Mouse (Mus musculus) liver, embryonic 14.5 days (tissue): ENCODE measurements around the gene Klhl26. TPM values are rescaled to one million over a fixed set of nuclear protein-coding genes. Genes with fewer than 3 reads are reported as not detected.
A peak's percentile ranks its signal among the peaks of the same experiment; 100 is the strongest.

Experiments
- ATAC-seq: fragments of 200-750 bp; cut with Nextera tagmentation; 2 replicates; pipeline ENCODE4 v1.8.0; 2017; ENCODE audit warnings: moderate number of reproducible peaks, mild to moderate bottlenecking, moderate library complexity; ENCODE audit not compliant: insufficient read depth
- DNase-seq, 3 experiments: peaks; one replicate each; pipeline ENCODE4 v3.0.0-alpha.2; 2012 to 2013; ENCODE audit warnings: low read depth in 3 of 3, low spot score in 3 of 3
- H3K27ac ChIP-seq: fragments of 300-500 bp; sonication (generic); 2 replicates; pipeline ENCODE4 v1.5.1; 2014; ENCODE audit warnings: moderate library complexity, mild to moderate bottlenecking, control low read depth, inconsistent platforms
- H3K27me3 ChIP-seq: fragments of 300-500 bp; sonication (generic); 2 replicates; pipeline ENCODE4 v1.6.1; 2014; ENCODE audit warnings: mild to moderate bottlenecking, low read length, moderate library complexity; ENCODE audit not compliant: control insufficient read depth, insufficient read depth
- H3K36me3 ChIP-seq: fragments of 300-500 bp; sonication (generic); replicated peaks from 2 replicates; pipeline ENCODE4 v1.6.1; 2014; ENCODE audit warnings: low read depth; ENCODE audit not compliant: control insufficient read depth, insufficient read depth
- H3K4me1 ChIP-seq, 2 experiments: fragments of 200-500 bp in 1 of 2; fragments of 300-500 bp in 1 of 2; sonication (generic) in 1 of 2; replicated peaks; 2 replicates each; pipeline ENCODE4 v1.6.1; 2012 to 2014; ENCODE audit warnings: antibody characterized with exemption in 1 of 2, inconsistent platforms in 1 of 2, low read length in 1 of 2; ENCODE audit not compliant: control insufficient read depth in 2 of 2, insufficient read depth in 2 of 2
- H3K4me2 ChIP-seq: fragments of 300-500 bp; sonication (generic); 2 replicates; pipeline ENCODE4 v1.6.1; 2014; ENCODE audit warnings: low read depth, mild to moderate bottlenecking, control low read depth, moderate library complexity
- H3K4me3 ChIP-seq, 2 experiments: fragments of 200-500 bp in 1 of 2; fragments of 300-500 bp in 1 of 2; sonication (generic) in 1 of 2; 2 replicates each; pipeline ENCODE4 v1.5.1; 2012 to 2014; ENCODE audit warnings: low read depth in 2 of 2, low read length in 2 of 2, mild to moderate bottlenecking in 2 of 2, control low read depth in 1 of 2, inconsistent platforms in 1 of 2, moderate library complexity in 1 of 2; ENCODE audit not compliant: insufficient read depth in 1 of 2
- H3K9ac ChIP-seq: fragments of 300-500 bp; sonication (generic); replicated peaks from 2 replicates; pipeline ENCODE4 v1.6.1; 2014; ENCODE audit warnings: mild to moderate bottlenecking, control low read depth, moderate library complexity
- H3K9me3 ChIP-seq: fragments of 300-500 bp; sonication (generic); 2 replicates; pipeline ENCODE4 v1.6.1; 2016; ENCODE audit warnings: low read length, mixed read lengths; ENCODE audit not compliant: control insufficient read depth
- CTCF ChIP-seq: IDR thresholded peaks from 2 replicates; pipeline ENCODE4 v1.5.1; 2016; ENCODE audit warnings: antibody characterized with exemption, low read depth, control low read depth
- EP300 ChIP-seq: IDR thresholded peaks from 2 replicates; pipeline ENCODE4 v1.6.1; 2016; ENCODE audit warnings: antibody characterized with exemption, low read depth
- WGBS: fragments of 180-500 bp; shearing (Covaris S2); extraction: QIAGEN DNeasy Blood & Tissue Kit; methylation state at CpG from one replicate; pipeline ENCODE4 v1.1.7; 2014; ENCODE audit not compliant: insufficient replicate concordance; 5-methylcytosine and 5-hydroxymethylcytosine counted together
- polyA plus RNA-seq, 2 experiments: library from polyadenylated mRNA; depleted of rRNA in 1 of 2; stranded (reverse) in 1 of 2; unstranded in 1 of 2; fragments of >200 nt; fragmentation: Nextera tagmentation in 1 of 2; extraction: Ambion mirVana in 1 of 2; gene quantifications; 2 replicates each; pipeline versions ENCODE4 v1.2.1 to v1.2.3; 2012 to 2014

Gene Klhl26
- polyA plus RNA-seq (2012; rRNA removed) = 6.5 and 7.1 TPM in 2 replicates
- polyA plus RNA-seq (2014; fragmentation: Nextera tagmentation; extraction: Ambion mirVana) = 5.0 and 6.0 TPM in 2 replicates

DNA sequence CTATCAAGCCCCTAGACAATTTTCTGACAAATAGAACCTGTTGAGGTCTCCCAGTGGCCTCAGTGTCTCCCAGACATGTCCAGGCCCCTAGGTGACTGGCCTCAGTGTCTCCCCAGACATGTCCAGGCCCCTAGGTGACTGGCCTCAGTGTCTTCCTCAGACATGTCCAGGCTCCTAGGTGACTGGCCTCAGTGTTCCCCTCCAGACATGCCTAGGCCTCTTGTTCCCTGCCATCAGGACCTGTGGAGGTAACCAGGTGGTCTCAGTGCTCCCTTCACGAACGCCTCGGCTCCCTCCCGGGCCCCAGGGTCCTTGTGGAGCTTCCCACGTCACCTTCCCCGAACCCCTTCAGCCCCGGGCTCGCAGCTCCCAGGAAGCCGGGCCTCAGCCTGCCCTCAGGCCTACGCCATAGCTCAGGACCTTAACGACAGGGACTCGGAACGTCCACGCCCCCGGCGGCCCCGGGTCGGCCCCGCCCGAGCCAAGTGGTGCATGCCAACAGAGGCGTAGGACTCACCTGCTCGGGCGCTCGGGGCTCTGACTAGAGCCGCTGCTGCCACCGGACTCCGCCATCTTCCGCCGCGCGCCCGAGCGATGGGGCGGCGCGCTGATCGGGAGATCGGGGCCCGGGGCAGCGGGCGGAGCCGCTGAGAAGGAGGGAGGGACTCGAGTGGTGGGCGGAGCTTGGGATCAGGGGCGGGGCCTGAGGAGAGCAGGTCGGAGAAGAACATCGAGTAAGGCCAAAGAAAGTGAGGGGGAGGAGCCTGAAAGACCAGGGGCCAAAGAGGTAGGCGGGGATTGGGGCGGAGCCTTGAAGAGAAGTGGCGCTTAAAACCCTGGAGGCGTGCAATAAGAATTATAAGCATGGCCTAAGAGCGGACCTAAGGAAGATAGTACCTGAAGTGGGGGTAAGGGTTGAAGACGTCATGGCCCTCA, at the start of gene Klhl26:
Gene Klhl26 (minus strand): TSS at position 636 of the 936 bp plus-strand sequence.
- Histone ChIP-seq H3K4me3 (peak within 1 kb of the TSS; percentile 92 to 97), H3K9ac (peak within 1 kb of the TSS; percentile 97), H3K9me3 (no peaks in the 10 kb centered on the region), H3K4me2 (peak within 1 kb of the TSS; percentile 88), H3K27me3 (peaks cover 13% of the 10 kb centered on the region), H3K36me3 (no peaks in the 10 kb centered on the region), H3K27ac (peak within 1 kb of the TSS; percentile 76), H3K4me1 (peaks cover 17 to 26% of the 10 kb centered on the region in 2 experiments)
- TF ChIP-seq EP300 (no peak), CTCF (no peak)
- DNase-seq (peak; percentile 95 to 96 (median 95)), ATAC-seq (peak; percentile 86)
- WGBS = under 1% methylated on average over 53 of the region's 53 CpGs

GRCm38 (mm10) chr8:70522592-70523403, 46.0 kb upstream of the Klhl26 start:
- under 1% methylated on average over 51 of the region's 51 CpGs for WGBS

DNA sequence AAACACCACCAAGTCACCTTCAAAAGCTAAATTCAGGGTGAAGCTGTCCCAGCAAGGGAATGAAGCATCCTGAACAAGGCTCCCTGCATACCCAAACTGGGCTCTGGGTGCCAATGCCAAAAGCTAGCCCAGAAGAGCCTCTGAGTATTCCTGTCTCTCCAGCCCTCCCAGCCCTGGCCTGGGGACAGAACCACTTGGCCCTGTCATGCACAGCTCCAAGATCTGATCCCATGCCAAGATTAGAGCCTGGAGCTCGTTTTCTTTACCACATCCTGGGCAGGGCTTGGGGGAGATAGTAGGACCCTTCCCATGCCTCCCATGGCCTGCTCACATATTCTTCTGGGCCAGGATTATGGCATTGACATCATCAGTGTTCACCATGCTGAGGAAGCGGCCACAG, 42.8 kb upstream of the Klhl26 start:
- no peak overlapping the region for H3K9ac ChIP-seq
- H3K4me1 ChIP-seq = peaks cover 6 to 19% of the 10 kb centered on the region in 2 experiments
- H3K4me2 ChIP-seq = no peak overlapping the region
- H3K9me3 ChIP-seq = no peaks in the 10 kb centered on the region
- WGBS = 46% methylated on average over 2 of the region's 2 CpGs
- TF ChIP-seq EP300 (no peak), CTCF (no peak)
- ATAC-seq (no peak), DNase-seq (no peak)
- H3K27me3 ChIP-seq = no peaks in the 10 kb centered on the region
- peaks cover 8% of the 10 kb centered on the region for H3K36me3 ChIP-seq
- H3K27ac ChIP-seq = no peak overlapping the region
- H3K4me3 ChIP-seq = no peak overlapping the region

More at GRCm38 (mm10) chr8:70522592-70523403, 46.0 kb upstream of the Klhl26 start:
- peak overlapping the region; percentile 87 for H3K9ac ChIP-seq
- H3K9me3 ChIP-seq = no peaks in the 10 kb centered on the region
- TF ChIP-seq EP300 (peak; percentile 51; the same call in 1 of the 2 replicates), CTCF (peak; percentile 92)
- H3K4me2 ChIP-seq = peak overlapping the region; percentile 80
- ATAC-seq = peak; percentile 82
- peaks cover 17 to 31% of the 10 kb centered on the region in 2 experiments for H3K4me1 ChIP-seq
- DNase-seq = peak; percentile 96 to 97 (median 97)
- peaks cover 2% of the 10 kb centered on the region; the same call in 1 of the 2 replicates for H3K36me3 ChIP-seq
- no peaks in the 10 kb centered on the region for H3K27me3 ChIP-seq
- peak overlapping the region; percentile 93 for H3K27ac ChIP-seq
- peak overlapping the region; percentile 76 to 81 for H3K4me3 ChIP-seq

DNA sequence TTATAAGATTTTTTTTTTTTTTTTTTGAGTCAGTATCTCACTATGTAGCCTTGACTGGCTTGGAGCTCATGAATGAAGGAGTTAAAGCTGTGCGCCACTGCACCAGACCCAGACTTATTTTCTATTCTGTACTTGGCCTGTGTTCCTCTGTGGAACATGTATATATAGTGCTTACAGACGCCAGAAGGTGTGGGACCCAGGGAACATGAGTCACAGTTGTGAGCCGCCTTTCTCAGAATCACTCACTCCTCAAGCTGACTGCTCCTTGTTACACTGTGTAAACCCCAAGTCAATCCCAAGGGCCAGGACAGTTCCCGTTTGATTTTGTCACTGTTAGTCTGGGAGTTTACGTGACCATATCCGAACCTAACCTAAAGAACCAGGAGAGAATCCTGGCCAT, 42.3 kb upstream of the Klhl26 start:
- H3K36me3 ChIP-seq = peaks cover 10% of the 10 kb centered on the region
- DNase-seq = no peak
- H3K9ac ChIP-seq = no peak overlapping the region
- no peaks in the 10 kb centered on the region for H3K27me3 ChIP-seq
- no peak overlapping the region for H3K4me3 ChIP-seq
- WGBS = 80% methylated on average over 6 of the region's 6 CpGs
- H3K4me1 ChIP-seq = peaks cover 6 to 18% of the 10 kb centered on the region in 2 experiments
- no peak overlapping the region for H3K27ac ChIP-seq
- no peaks in the 10 kb centered on the region for H3K9me3 ChIP-seq
- no peak for TF ChIP-seq CTCF
- no peak for TF ChIP-seq EP300
- H3K4me2 ChIP-seq = no peak overlapping the region
- no peak for ATAC-seq
